Mouse (Mus musculus): Measurements from ENCODE around the gene Rxfp4.

Rxfp4 gene

GRCm38 (mm10) chr3:88628766-88629165 is 24.2 kb downstream of the Rxfp4 start:
- DNase-seq: no peak

DNA sequence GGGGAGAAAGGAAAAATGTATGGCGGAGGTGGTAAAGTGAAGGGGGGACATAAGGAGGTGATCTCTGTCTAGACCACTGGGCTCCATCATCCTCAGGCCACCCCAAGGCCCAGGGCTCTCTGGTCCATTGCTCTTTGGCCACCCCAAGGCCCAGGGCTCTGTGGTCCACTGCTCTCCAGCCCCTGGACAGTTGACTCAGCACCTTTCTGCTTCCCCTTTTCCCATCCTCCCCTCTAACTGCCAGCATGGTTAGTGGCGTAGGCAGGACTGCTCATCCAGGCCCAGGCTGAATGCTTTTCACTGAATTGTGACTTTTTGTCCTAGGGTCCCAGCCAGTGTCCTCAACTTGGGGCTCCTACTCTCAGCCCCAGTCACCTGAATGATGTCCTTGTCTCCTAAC is 25.4 kb downstream of the Rxfp4 start:
- DNase-seq: no peak

DNA sequence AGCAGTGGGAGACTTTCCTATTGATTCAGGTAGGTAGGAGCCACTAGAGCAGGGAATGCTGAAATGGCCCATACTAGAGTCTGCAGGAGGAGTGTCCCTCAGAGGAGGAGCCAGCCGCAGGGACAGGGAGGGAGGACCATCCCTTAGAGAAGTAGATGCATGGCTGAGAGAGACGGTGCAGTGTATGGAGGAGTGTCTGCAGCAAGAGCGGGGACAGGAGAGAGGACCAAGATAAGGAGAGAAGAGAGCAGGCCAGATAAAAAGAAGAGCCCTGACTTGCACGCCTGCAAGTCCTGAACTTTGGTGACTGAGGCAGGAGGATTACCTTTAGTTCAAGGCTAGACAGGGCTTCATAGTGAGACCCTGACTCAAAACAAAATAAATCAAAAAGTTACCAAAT is 25.8 kb downstream of the Rxfp4 start:
- DNase-seq: no peak

DNA sequence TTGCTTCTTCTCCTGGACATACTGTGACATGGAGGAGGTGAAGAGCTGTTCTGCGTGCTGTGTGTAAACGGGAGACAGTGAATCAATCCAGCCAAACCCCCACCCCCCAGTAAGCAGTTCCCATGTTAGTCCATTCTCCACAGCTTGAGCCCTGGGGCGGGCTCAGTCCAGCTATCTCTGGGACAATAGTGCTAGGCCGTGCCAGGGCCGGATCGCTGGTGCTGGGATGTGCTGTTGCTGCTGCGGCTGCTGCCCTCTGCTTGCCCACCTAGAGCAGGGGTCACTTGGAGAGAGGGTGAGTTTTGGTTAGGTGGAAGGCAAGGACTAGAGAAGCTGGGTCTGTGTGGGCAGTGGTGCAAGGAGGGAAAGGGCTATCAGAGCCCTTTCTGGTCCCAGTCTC is 26.6 kb downstream of the Rxfp4 start:
- DNase-seq: no peak

GRCm38 (mm10) chr3:88625531-88625930 is 27.4 kb downstream of the Rxfp4 start:
- no peak for DNase-seq

GRCm38 (mm10) chr3:88624951-88625350 is 28.0 kb downstream of the Rxfp4 start:
- DNase-seq: no peak

- DNase-seq: peak; percentile 71 to 80
Measured at GRCm38 (mm10) chr3:88624324-88624723, 28.6 kb downstream of the Rxfp4 start.

DNA sequence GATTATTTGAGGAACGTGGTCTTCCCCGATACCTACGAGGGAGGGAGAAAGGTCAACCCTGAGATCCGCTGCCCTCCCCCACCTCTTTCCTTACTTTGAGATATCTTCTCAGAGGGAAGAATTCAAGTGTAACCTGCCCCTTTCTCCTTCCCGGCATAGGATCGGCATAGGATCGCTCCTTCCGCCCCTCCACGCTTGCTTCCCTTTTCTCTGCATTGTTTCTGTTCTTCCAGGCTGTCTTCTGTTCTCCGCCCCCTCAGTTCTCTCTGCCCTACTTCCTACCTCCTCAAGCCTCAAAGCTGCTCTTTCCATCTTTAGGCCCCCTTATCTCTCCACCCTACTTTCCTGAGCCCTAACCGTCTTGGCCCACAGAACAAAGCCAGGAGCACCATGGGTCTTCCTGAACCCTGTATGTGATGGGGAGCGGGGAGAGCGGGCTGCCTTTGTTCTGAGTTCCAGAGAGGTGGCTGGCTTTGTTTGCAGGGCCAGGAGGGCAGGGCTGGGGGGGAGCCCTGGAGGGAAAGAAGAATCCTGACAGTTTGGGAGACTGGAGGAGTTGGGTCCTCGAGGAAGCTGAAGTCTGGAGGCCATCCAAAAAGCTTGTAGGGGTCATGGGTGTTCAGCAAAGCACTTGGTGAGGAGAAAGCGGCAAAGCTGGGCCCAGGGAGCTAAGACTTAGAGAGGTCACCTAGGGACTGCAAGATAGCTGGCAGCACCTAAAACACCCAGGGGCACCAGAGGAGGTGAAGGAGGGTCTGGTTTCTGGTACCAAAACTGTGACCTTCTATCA is 29.4 kb downstream of the Rxfp4 start:
- DNase-seq: peak in 1 of 2 experiments; percentile 41

DNA sequence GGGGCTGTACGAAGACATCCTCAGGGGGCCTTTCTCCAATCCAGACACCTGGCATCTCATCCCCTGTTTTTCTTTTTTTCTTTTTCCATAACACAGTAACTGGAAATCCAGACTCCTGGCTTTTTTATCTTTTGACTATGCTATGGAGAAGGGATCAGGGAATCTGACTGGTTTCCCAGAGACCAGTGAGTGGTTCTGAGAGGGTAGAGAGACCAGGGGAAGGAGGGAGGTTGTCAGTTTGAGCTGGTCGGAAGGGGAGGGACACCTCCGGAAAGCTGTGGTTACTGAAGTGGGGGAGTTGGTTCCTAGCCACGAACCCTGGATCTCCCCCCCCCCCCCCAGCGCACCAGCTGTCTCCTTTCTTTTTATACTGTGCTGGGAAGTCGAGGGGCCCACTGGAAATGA is 30.0 kb downstream of the Rxfp4 start:
- DNase-seq: peak in 1 of 2 experiments; percentile 43

GRCm38 (mm10) chr3:88622113-88622940 is 30.6 kb downstream of the Rxfp4 start:
- DNase-seq: peak; percentile 48 to 55

DNA sequence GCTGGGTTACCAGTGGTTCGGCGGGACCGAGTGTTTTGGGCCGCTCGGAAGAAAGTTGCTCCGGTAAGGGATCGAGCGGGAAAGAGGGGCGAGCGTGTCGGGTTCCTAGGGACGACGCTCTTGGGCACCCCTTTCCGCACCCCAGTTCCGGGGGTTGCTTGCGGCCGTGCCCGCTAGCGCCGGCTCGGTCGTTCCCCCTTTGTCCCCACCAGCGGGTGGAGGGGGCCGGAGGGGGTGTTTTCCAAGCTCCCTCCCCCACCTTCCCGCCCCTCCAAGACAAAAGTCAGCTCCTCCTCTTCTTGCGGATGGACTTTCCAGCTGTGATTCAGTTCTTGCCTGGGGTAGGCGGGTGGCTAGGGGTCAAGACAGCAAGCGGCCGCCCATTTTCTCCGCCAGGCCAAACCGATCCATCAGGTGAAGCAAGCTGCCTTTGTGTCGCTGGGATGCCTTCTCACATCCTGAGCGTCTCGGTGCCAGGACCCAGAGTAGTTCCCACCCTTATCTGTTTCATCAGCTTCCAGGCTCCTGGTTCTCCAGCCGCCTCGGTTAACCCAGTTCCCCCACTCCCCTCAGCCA is 31.3 kb downstream of the Rxfp4 start:
- DNase-seq: peak in 1 of 2 experiments; percentile 54

DNA sequence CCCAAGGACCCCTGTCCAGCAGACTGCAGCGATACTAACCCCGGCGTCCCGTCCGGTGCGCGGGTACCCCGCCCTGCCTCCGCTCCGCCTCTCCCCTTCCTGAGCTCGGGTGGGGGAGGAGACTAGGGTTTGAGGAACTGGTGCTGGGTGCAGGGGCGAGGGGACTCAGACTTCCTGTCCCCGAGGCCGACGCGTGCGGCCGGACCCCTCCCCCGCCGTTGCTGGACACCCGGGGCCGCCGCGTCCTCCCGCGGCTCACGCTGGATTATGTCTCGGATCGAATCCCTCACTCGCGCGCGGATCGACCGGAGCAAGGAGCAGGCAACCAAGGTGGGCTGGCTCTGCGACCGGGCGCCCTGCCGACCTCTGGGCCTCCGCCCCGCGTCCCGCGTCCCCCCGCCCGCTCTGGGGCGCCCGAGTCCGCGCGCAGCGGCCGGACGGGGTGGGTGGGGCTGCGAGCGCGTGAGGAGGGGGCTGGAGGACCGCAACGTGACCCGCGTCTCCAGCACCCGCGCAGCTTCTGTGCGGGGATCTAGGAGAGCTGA is 31.9 kb downstream of the Rxfp4 start:
- peak; percentile 64 to 67 for DNase-seq

DNA sequence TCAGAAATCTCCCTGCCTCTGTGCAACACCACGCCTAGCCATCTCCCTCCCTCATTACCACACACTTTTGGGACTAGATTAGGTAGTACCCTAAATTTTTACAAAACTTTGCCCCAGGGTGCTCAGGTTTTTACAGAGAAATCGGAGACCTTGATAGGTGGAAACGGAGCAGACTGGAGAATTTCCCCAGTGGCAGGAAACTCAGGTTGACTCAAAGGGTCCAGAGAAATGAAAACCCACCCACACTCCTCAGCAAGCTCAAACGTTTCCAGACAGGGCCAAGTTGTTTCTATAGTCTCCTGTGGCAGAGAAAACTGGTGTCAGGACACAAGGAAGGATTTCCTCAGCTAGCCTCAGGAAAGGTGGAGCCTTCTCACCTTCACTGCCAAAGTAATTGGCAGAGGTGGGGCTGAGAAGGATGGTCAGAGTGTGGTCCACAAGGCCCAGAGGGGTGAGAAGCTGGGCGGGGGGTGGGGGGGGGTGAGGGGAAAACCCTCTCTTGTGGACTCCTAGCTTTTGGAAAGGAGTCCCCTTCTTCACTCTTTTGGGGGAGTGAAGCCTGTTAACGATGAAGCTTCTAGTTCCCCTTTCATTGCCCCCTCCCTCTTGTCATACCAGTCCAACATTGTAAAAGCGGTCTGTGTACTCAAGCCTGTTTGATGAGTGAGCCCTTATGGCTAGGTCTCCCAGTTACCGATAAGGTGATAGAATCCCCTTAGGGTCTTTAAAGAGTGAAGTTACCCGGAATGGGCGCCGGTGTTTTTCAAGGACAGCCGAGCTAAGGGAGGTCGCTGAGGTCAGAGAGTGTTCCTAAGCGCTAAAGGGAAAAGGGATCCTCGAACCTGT is 32.6 kb downstream of the Rxfp4 start:
- no peak for DNase-seq

GRCm38 (mm10) chr3:88619113-88620097 is 33.5 kb downstream of the Rxfp4 start:
- DNase-seq: peak; percentile 64 to 68

DNA sequence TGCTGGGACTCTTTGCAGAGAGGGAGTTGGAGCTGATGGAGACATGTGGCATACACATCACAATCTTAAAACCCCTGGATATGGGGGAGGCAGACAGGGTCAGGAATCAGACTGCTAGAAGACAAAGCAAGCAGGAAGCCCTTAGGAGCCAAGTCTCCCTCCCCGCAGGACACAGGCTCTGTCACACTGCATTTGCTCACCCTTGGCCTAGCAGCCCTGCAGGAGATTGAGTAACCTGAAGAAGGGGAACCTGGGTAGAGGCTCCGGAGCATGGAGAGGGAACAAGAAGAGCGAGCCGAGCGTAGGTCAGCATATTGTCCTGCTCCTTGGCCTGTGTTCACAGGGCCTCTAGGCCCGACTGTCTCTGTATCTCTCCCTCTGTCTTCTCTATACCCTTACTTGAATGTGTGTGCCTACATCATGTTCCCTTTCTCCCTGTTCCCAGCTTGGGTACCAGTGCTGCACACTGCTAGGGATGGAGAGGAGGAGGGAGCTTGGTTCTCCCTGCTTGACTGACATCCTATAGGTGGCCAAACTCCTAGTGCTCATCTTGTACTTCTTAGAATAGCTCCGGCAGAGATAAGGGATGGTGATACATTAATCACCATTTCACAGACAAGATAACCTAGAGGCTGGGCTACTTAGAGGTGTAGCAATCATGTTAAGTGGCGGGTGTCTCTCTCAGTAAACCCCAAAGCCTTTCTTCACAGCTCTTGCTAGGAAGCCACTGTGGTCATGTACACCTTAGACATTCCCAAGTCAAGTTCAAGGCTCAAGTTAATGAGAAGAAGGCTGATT is 34.7 kb downstream of the Rxfp4 start:
- peak in 1 of 2 experiments; percentile 40 for DNase-seq

DNA sequence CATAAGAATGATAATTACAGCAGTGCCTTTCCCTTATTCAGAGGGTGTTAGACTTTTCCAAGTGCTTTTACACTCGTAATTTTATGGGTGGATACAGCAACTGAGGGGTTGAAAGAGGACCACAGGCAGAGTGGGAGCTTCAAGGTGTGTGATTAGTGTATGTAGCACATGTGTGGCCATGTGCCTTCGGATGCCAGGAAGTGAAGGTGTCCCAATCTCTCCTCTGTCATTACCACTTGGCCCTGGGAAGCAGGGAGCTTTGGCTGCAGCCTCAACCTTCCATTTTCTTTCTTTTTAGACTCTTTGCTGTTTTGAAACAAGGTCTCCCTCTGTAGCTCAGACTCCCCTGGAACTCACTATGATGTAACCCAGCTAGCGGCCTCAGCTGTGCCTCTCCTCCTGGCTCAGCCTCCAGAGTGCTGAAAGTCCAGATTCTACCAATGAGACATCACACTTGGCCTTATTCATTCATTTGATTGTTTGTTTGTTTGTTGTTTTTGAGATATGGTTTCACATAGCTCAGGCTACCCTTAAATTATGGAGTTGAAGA is 35.9 kb downstream of the Rxfp4 start:
- no peak for DNase-seq

- peak; percentile 69 to 75 for DNase-seq
Measured at GRCm38 (mm10) chr3:88615902-88616391, 37.0 kb downstream of the Rxfp4 start.

- DNase-seq: no peak
Measured at GRCm38 (mm10) chr3:88615117-88615516, 37.8 kb downstream of the Rxfp4 start.

- DNase-seq: no peak
Measured at GRCm38 (mm10) chr3:88614418-88614817, 38.5 kb downstream of the Rxfp4 start.

DNA sequence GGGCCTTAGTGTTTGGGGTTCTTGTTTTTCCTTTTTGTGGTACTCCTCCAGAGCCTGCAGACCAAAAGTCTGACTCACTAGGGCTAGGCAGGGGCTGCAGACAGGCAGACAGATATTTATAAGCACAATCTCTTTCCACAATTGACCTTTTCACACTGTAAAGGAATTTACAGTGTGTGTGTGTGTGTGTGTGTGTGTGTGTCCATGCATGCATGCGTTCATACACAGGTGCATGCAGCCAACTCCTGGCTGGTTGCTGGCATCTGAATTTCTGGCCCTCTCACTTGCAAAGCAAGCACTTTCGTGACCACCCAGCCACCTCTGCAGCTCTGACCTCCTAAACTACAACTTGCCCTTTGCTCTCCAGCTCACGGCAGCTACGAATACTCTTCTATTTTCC is 43.9 kb downstream of the Rxfp4 start:
- no peak for DNase-seq
